Comparison of ENCODE assay signal across 30 mouse cellular contexts in genomic region chr2:143565062-143565461, GRCm38 (mm10). TPM values are rescaled to one million over a fixed set of nuclear protein-coding genes. Genes with fewer than 3 reads are reported as not detected.
"Had no signal": no experiment of that assay in that cellular context is flagged by ENCODE, and none has a peak within 500 bp of the region (broad histone marks: within the 10 kb centered on the region; RNA-seq: fewer than 3 reads in every experiment).

No protein-coding gene starts in this region.

- H3K9me3 ChIP-seq: embryonic facial prominence, embryonic 12.5 days; embryonic facial prominence, embryonic 13.5 days; embryonic facial prominence, embryonic 15.5 days; forebrain, embryonic 10.5 days; forebrain, embryonic 12.5 days; forebrain, embryonic 13.5 days; forebrain, embryonic 15.5 days; heart, embryonic 10.5 days; heart, embryonic 12.5 days had no signal

- H3K27ac ChIP-seq: embryonic facial prominence, embryonic 12.5 days; embryonic facial prominence, embryonic 13.5 days; embryonic facial prominence, embryonic 15.5 days; forebrain, embryonic 10.5 days; forebrain, embryonic 12.5 days; forebrain, embryonic 13.5 days; forebrain, embryonic 15.5 days; gastrocnemius, adult 2 months; heart, adult 2 months; heart, embryonic 10.5 days had no signal

- H3K4me3 ChIP-seq: embryonic facial prominence, embryonic 12.5 days; embryonic facial prominence, embryonic 13.5 days; embryonic facial prominence, embryonic 15.5 days; erythroblast, embryonic 14.5 days; forebrain, embryonic 10.5 days; forebrain, embryonic 12.5 days; forebrain, embryonic 13.5 days; forebrain, embryonic 15.5 days; gastrocnemius, adult 2 months; heart, adult 2 months; heart, embryonic 10.5 days; heart, embryonic 12.5 days had no signal

- H3K9ac ChIP-seq: embryonic facial prominence, embryonic 12.5 days; embryonic facial prominence, embryonic 13.5 days; embryonic facial prominence, embryonic 15.5 days; forebrain, embryonic 12.5 days; forebrain, embryonic 13.5 days; forebrain, embryonic 15.5 days; forebrain, postnatal 0 days; heart, embryonic 12.5 days had no signal

- H3K4me1 ChIP-seq: embryonic facial prominence, embryonic 12.5 days; embryonic facial prominence, embryonic 13.5 days; embryonic facial prominence, embryonic 15.5 days; forebrain, embryonic 10.5 days; forebrain, embryonic 12.5 days; forebrain, embryonic 13.5 days; forebrain, embryonic 15.5 days; heart, embryonic 10.5 days; heart, embryonic 12.5 days had no signal

- DNase-seq: cerebellum, adult 9-10 months; cerebellum, adult 9-11 months; cerebellum, postnatal 10 days; cerebellum, postnatal 14 days; cerebellum, postnatal 25 days; cerebellum, postnatal 36 days; embryo, embryonic 11 days; forebrain, postnatal 0 days; gastrocnemius, adult 2 months; gastrocnemius, postnatal 10 days; gastrocnemius, postnatal 14 days; gastrocnemius, postnatal 25 days; gastrocnemius, postnatal 36 days; heart, adult 11 months; heart, adult 18-20 months; heart, adult 2 months had no signal

- ATAC-seq: forebrain, embryonic 13.5 days; forebrain, embryonic 14.5 days; forebrain, embryonic 15.5 days; forebrain, embryonic 16.5 days; forebrain, postnatal 0 days had no signal

- H3K36me3 ChIP-seq: embryonic facial prominence, embryonic 12.5 days; embryonic facial prominence, embryonic 13.5 days; embryonic facial prominence, embryonic 15.5 days; forebrain, embryonic 10.5 days; forebrain, embryonic 12.5 days; forebrain, embryonic 15.5 days; heart, embryonic 10.5 days; heart, embryonic 12.5 days had no signal

- H3K27me3 ChIP-seq: embryonic facial prominence, embryonic 12.5 days; embryonic facial prominence, embryonic 13.5 days; embryonic facial prominence, embryonic 15.5 days; forebrain, embryonic 12.5 days; forebrain, embryonic 13.5 days; forebrain, embryonic 15.5 days; heart, embryonic 12.5 days had no signal

- H3K4me2 ChIP-seq: embryonic facial prominence, embryonic 12.5 days; embryonic facial prominence, embryonic 13.5 days; embryonic facial prominence, embryonic 15.5 days; forebrain, embryonic 12.5 days; forebrain, embryonic 13.5 days; forebrain, embryonic 15.5 days; heart, embryonic 11.5 days; heart, embryonic 12.5 days had no signal

RNA-seq across cellular contexts. Expression of gene Pcsk2, which starts 19.1 kb away (rescaled TPM):
- total RNA-seq: common myeloid progenitor, adult 5-6 weeks; gastrocnemius, adult 2 months; gastrocnemius, postnatal 36 days; heart, adult 18-20 months; heart, adult 2 months had no signal
- polyA plus RNA-seq: erythroblast, embryonic 14.5 days; heart, adult 2 months; heart, embryonic 12.5 days had no signal
